Mouse (Mus musculus): ENCODE data around the gene Foxk2. TPM values are rescaled to one million over a fixed set of nuclear protein-coding genes. Genes with fewer than 3 reads are reported as not detected.
A peak's percentile ranks its signal among the peaks of the same experiment; 100 is the strongest.
"Not testable (repeated sequence)": the region's sequence is repeated elsewhere in the genome, so short reads cannot be mapped to it uniquely, and the experiment has no call there.

The Foxk2 gene
- polyA plus RNA-seq, 1 experiment, result 24.9 TPM

DNA sequence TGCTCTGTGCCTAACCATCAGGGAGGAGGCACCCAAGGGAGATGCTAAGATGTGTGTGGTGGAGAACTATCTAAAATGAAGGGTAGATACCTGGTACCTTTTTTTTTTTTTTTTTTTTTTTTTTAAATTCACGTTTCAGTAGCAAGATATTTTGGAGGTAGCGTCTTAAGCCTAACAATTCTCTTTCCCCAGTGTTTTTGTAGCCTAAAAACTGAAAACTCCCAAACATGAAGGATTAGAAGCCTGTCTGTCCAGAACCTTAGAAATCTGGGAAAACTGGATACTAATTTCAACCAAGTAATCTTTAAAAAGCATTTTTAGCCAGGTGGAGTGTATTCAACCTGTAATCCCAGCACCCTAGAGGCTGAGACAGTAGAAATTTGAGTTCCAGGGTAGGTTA, 1.3 kb downstream of the Foxk2 start:
- H3K9me3 ChIP-seq, result no peaks in the 10 kb centered on the region
- no peaks in the 10 kb centered on the region for H3K27me3 ChIP-seq (replicated peaks)
- H3K4me1 ChIP-seq, result peaks cover 70% of the 10 kb centered on the region
- no peak for TF ChIP-seq FLI1 (IDR thresholded peaks at IDR 0.05; ENCODE audit: low read length)
- no peak for TF ChIP-seq GATA1 (IDR thresholded peaks at IDR 0.05; ENCODE audit: borderline replicate concordance, low read length)
- H3K36me3 ChIP-seq (replicated peaks; ENCODE audit: low read length), result peaks cover 58% of the 10 kb centered on the region
- H3K4me3 ChIP-seq (replicated peaks), result peak overlapping the region; percentile 99

DNA sequence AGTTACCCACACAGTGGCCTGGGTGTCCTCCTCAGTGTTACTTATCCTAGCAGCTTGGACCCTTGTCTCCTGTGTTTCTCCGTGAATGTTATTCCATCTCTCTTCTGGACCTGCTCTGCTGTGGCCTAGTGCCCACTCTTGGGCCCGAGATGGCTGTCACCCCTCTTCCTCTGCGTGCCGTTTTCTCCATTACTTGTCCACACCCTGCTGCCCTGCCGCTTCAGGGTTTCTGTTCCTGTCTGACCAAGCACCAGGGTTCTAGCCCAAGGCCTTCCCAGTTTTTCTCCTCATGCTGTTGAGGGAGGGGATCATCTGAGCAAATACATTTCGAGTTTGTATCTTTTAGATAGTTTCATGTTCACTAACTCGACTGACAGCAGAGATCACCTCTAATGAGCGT, 17.7 kb downstream of the Foxk2 start:
- H3K9me3 ChIP-seq, result no peaks in the 10 kb centered on the region
- peak overlapping the region; percentile 1 for H3K4me3 ChIP-seq (replicated peaks)
- peaks cover 76% of the 10 kb centered on the region for H3K36me3 ChIP-seq (replicated peaks; ENCODE audit: low read length)
- TF ChIP-seq GATA1 (IDR thresholded peaks at IDR 0.05; ENCODE audit: borderline replicate concordance, low read length) (no peak), FLI1 (IDR thresholded peaks at IDR 0.05; ENCODE audit: low read length) (no peak)
- H3K4me1 ChIP-seq, result peaks cover 92% of the 10 kb centered on the region
- H3K27me3 ChIP-seq (replicated peaks), result no peaks in the 10 kb centered on the region

DNA sequence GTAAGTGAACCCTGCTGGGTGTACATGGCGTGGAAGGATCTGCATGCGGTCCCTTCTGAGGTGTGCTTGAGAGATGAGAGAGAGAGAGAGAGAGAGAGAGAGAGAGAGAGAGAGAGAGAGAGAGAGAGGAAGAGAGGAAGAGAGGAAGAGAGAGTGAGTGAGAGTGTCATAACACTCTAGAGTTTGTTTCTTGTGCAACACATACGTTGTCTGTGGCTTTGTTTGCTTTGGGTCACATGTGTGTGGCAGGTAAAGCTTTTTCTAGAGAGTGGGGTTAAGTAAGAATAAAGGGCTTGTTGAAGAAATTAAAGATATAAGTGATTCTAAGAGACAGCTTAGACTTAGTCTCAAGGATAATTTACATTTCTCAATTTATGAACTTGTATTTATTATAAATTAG, 18.2 kb downstream of the Foxk2 start:
- peaks cover 72% of the 10 kb centered on the region for H3K36me3 ChIP-seq (replicated peaks; ENCODE audit: low read length)
- no peaks in the 10 kb centered on the region for H3K9me3 ChIP-seq
- H3K27me3 ChIP-seq (replicated peaks), result no peaks in the 10 kb centered on the region
- peaks cover 92% of the 10 kb centered on the region for H3K4me1 ChIP-seq
- H3K4me3 ChIP-seq (replicated peaks), result no peak overlapping the region
- TF ChIP-seq FLI1 (IDR thresholded peaks at IDR 0.05; ENCODE audit: low read length), result no peak
- TF ChIP-seq GATA1 (IDR thresholded peaks at IDR 0.05; ENCODE audit: borderline replicate concordance, low read length), result no peak

DNA sequence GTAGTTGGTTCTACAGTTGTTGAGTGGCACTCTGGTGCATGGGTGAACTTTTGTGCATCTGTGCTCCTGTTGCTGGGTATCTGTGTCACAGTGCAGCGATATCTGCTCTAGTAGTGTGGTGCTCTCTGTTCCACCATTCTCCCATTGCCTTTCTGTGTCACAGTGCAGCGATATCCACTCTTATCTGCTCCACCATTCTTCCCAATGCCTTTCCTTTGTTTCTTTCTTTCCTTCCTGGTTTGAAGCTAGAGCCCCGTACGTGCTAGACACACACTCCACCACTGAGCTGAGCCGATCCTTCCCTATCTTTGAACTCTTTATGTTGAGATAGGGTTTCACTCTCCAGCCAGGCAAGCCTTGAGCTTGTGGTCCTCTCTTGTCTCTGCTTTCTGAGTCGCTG, 23.1 kb downstream of the Foxk2 start:
- Histone ChIP-seq H3K9me3 (no peaks in the 10 kb centered on the region), H3K36me3 (replicated peaks; ENCODE audit: low read length) (peaks cover 67% of the 10 kb centered on the region), H3K27me3 (replicated peaks) (no peaks in the 10 kb centered on the region), H3K4me3 (replicated peaks) (peak overlapping the region; percentile 89), H3K4me1 (peaks cover 92% of the 10 kb centered on the region)
- peak; percentile 66; the same call in 1 of the 3 replicates for TF ChIP-seq GATA1 (IDR thresholded peaks at IDR 0.05; ENCODE audit: borderline replicate concordance, low read length)
- TF ChIP-seq FLI1 (IDR thresholded peaks at IDR 0.05; ENCODE audit: low read length), result no peak

DNA sequence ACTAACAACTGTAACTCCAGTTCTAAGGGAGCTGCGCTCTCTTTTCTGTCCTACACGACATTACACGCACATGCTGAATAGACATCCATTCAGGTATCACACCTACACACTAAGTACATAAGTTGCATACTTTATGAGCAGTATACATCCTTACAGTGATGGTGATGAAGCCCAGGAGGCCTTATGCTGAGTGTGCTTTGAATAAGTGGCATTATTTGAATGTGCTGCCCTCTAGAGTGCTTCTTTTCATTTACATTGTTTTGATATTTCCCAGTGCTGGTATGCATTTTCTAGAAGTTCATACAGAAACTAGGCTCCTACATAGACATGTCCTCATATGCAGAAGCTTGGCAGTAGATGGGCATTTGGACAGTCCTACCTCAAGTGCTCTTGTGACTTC, 30.1 kb downstream of the Foxk2 start:
- Histone ChIP-seq H3K4me1 (peaks cover 49% of the 10 kb centered on the region), H3K27me3 (replicated peaks) (no peaks in the 10 kb centered on the region), H3K9me3 (no peaks in the 10 kb centered on the region), H3K4me3 (replicated peaks) (no peak overlapping the region), H3K36me3 (replicated peaks; ENCODE audit: low read length) (peaks cover 99% of the 10 kb centered on the region)
- TF ChIP-seq FLI1 (IDR thresholded peaks at IDR 0.05; ENCODE audit: low read length) (no peak), GATA1 (IDR thresholded peaks at IDR 0.05; ENCODE audit: borderline replicate concordance, low read length) (no peak)

DNA sequence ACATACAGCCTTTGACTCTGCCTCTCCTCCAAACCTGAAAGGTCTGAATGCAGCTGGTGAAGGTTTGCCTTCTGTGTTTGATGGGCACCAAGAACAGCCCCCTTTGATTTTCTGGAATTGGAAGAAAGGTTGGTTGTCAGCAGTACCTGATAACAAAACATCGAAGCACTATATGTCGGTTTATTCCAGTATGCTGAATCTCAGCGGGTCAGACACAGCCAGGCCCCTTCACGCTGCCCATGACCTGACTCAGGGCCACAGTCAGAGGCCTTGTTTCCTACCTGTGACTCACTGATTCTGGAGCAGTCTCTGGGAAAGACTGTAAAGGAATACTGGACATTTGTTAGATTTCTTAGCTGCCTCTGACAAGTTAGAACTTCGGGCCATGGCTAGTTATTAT, 35.0 kb downstream of the Foxk2 start:
- peaks cover 9% of the 10 kb centered on the region for H3K4me1 ChIP-seq
- no peak overlapping the region for H3K4me3 ChIP-seq (replicated peaks)
- TF ChIP-seq GATA1 (IDR thresholded peaks at IDR 0.05; ENCODE audit: borderline replicate concordance, low read length), result no peak
- no peak for TF ChIP-seq FLI1 (IDR thresholded peaks at IDR 0.05; ENCODE audit: low read length)
- peaks cover 99% of the 10 kb centered on the region for H3K36me3 ChIP-seq (replicated peaks; ENCODE audit: low read length)
- H3K9me3 ChIP-seq, result no peaks in the 10 kb centered on the region
- no peaks in the 10 kb centered on the region for H3K27me3 ChIP-seq (replicated peaks)

DNA sequence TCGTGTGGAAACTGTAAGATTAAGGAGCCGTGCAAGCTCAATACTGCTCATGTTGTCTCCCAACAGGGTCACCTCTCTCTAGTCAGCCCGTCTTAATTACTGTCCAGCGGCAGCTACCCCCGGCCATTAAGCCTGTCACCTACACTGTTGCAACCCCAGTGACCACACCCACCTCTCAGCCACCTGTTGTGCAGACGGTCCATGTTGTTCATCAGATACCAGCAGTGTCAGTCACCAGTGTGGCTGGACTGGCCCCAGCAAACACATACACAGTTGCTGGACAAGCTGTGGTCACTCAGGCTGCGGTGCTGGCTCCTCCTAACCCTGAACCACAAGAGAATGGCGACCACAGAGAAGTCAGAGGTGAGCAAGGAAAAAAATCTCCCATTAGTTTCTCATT, 38.7 kb downstream of the Foxk2 start:
- no peaks in the 10 kb centered on the region for H3K27me3 ChIP-seq (replicated peaks)
- H3K4me1 ChIP-seq, result 0 out of 2 replicates have a peak, but pooled peaks cover 4% of the 10 kb centered on the region
- no peak overlapping the region for H3K4me3 ChIP-seq (replicated peaks)
- H3K9me3 ChIP-seq, result no peaks in the 10 kb centered on the region
- H3K36me3 ChIP-seq (replicated peaks; ENCODE audit: low read length), result peaks cover 99% of the 10 kb centered on the region
- TF ChIP-seq FLI1 (IDR thresholded peaks at IDR 0.05; ENCODE audit: low read length) (no peak), GATA1 (IDR thresholded peaks at IDR 0.05; ENCODE audit: borderline replicate concordance, low read length) (no peak)

DNA sequence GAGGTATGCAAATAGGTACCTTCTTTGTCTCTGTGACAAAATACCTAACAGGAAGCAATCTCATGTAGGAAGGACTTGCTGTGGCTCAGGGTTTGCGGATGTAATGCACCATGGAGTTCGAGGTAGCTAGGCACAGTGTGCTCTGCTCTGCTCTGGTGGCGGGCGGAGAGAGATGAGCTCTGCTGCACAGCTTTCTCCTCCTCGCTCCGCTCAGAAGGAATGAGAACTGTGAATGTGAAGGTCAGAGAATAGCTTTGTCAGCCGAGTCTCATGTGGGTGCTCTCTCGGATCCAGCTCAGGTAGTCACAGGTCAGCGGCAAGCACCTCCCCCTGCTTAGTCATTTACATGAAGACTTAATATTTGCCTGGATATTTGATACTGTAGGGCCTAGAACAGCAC, 40.5 kb downstream of the Foxk2 start:
- Histone ChIP-seq H3K4me3 (replicated peaks) (no peak overlapping the region), H3K27me3 (replicated peaks) (no peaks in the 10 kb centered on the region), H3K4me1 (peaks cover 4% of the 10 kb centered on the region; the same call in 1 of the 2 replicates), H3K9me3 (no peaks in the 10 kb centered on the region), H3K36me3 (replicated peaks; ENCODE audit: low read length) (peaks cover 97% of the 10 kb centered on the region)
- TF ChIP-seq FLI1 (IDR thresholded peaks at IDR 0.05; ENCODE audit: low read length) (no peak), GATA1 (IDR thresholded peaks at IDR 0.05; ENCODE audit: borderline replicate concordance, low read length) (no peak)

DNA sequence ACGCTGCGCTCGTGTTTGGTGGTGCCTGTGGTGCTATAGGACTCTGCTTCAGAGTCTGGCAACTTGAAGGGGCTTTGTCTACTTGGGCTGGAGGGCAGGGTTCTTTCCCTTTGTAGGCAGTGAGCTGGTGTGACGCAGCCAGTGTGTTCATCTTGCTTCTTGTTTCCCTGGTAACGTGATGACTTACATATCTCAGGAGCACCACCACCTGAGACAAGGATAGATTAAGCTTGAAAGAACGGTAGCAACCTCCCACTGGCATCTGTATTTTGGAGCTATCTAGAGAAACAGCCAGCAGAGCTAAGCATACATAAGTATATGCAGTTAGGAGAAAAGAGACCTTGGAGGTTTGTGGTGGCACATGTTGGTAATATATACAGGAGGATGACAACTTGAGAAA, 45.6 kb downstream of the Foxk2 start:
- H3K9me3 ChIP-seq, result no peaks in the 10 kb centered on the region
- H3K4me1 ChIP-seq, result peaks cover 28% of the 10 kb centered on the region
- no peak for TF ChIP-seq GATA1 (IDR thresholded peaks at IDR 0.05; ENCODE audit: borderline replicate concordance, low read length)
- TF ChIP-seq FLI1 (IDR thresholded peaks at IDR 0.05; ENCODE audit: low read length), result no peak
- no peaks in the 10 kb centered on the region for H3K27me3 ChIP-seq (replicated peaks)
- H3K4me3 ChIP-seq (replicated peaks), result no peak overlapping the region
- H3K36me3 ChIP-seq (replicated peaks; ENCODE audit: low read length), result peaks cover 91% of the 10 kb centered on the region

DNA sequence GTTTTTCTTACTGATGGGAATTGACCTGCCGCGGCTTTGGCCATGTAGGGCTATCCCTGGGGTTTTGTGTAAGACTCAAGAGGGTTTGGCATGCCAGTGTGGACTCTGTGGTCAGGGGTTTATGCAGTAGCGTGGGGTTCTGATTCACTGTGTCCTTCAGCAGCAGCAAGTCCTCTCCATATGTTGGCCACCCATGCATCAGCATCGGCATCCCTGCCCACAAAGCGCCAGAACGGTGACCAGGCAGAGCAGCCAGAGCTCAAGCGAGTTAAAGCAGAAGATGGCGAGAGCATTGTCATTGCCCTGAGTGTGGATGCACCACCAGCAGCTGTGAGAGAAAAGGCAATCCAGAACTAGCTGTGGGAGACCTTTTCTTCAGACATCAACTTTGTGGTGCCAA, 46.8 kb downstream of the Foxk2 start:
- TF ChIP-seq FLI1 (IDR thresholded peaks at IDR 0.05; ENCODE audit: low read length) (no peak), GATA1 (IDR thresholded peaks at IDR 0.05; ENCODE audit: borderline replicate concordance, low read length) (no peak)
- Histone ChIP-seq H3K36me3 (replicated peaks; ENCODE audit: low read length) (peaks cover 82% of the 10 kb centered on the region), H3K4me1 (peaks cover 31% of the 10 kb centered on the region), H3K4me3 (replicated peaks) (no peak overlapping the region), H3K9me3 (no peaks in the 10 kb centered on the region), H3K27me3 (replicated peaks) (no peaks in the 10 kb centered on the region)

DNA sequence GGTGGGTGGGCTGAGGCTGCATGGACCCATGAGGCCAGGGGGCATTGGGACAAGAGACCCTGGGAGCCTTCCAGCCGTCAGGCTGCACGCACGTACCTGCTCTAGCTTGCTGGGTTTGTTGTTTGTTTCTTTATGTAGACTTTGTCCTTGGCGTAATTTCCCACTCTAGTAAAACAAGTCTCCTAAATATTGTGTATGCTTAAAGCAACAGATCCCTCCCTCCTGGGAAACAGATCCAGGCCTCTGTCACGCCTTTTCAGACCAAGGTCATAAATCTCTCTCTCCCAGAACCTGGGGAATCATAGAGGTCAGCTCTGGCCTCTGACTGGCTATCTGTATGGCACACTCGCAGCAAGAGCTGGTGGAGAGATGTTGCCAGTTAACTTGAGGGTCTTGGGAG, 47.9 kb downstream of the Foxk2 start:
- H3K36me3 ChIP-seq (replicated peaks; ENCODE audit: low read length), result peaks cover 71% of the 10 kb centered on the region
- peaks cover 31% of the 10 kb centered on the region for H3K4me1 ChIP-seq
- not testable (repeated sequence) for H3K27me3 ChIP-seq (replicated peaks); H3K9me3 ChIP-seq; H3K4me3 ChIP-seq (replicated peaks)

Data from megakaryocyte, embryonic 14.5 days (primary cell).